Mouse (Mus musculus) lung, adult 2 months (tissue): ENCODE measurements around the gene Lamc3.

ENCODE experiments used
- CTCF ChIP-seq: fragments of 200-500 bp; IDR thresholded peaks from 2 replicates; pipeline ENCODE4 v1.5.1; 2011; ENCODE audit warnings: mild to moderate bottlenecking, low read length, control low read depth; ENCODE audit not compliant: insufficient read depth
- POLR2A ChIP-seq: fragments of 200-500 bp; IDR thresholded peaks from 2 replicates; pipeline ENCODE4 v1.6.1; 2011; ENCODE audit warnings: low read depth, mild to moderate bottlenecking, control low read depth, low read length, borderline replicate concordance; ENCODE audit errors: extremely low read depth

DNA sequence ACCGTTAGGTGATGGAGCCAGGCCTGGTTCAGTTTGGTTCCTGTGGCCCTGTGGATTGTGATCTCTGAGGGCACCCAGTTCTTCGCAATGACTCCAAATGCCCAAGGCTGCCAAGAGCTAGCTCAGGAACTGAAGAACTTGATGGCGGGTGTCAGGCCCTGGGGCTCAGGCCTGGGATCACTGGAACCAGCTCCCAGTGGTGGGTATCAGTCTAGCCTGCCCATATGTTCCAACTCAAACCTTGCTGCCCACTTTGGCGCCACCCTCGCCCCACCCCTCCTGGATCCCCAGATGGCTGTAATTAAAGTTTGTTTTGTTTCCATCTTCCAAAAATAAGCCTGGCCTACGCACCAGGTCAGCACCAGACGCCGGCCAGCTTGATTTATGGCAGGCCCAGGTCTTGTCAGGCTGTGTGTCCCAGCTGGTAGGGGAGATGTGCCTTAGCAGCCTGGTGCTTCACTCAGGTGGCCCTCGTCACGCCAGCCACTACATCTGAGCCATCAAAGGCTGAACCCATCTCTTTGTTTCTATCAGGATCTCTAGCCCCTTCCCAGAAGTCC is 6.1 kb downstream of the Lamc3 start:
- TF ChIP-seq CTCF (no peak), POLR2A (no peak)
